In genomic region chr13:83718431-83719410, GRCm38 (mm10) we compare ENCODE assay signal across 8 mouse cellular contexts.
DNase-seq lines count a peak whose midpoint lies in the region; ATAC-seq lines count a peak whose summit lies in the region.
"Had no signal": no experiment of that assay in that cellular context is flagged by ENCODE, and none has a peak within 500 bp of the region (broad histone marks: within the 10 kb centered on the region; RNA-seq: fewer than 3 reads in every experiment).

No protein-coding gene starts in this region.

- H3K27ac ChIP-seq in hindbrain, embryonic 16.5 days (ENCODE audit: low read depth, low read length): peak overlapping the region; percentile 99
- H3K27ac ChIP-seq in neural tube, embryonic 12.5 days: peak overlapping the region; percentile 85

- no peaks in the 10 kb centered on the region for H3K9me3 ChIP-seq in hindbrain, embryonic 16.5 days (ENCODE audit: control insufficient read depth, low read length)
- H3K9me3 ChIP-seq in neural tube, embryonic 12.5 days: no peaks in the 10 kb centered on the region

- H3K36me3 ChIP-seq in hindbrain, embryonic 16.5 days (ENCODE audit: control insufficient read depth, insufficient read depth, low read length): no peaks in the 10 kb centered on the region
- H3K36me3 ChIP-seq in neural tube, embryonic 12.5 days: no peaks in the 10 kb centered on the region

- 11% methylated on average over 10 of the region's 10 CpGs for WGBS in hindbrain, embryonic 16.5 days
- WGBS in neural tube, embryonic 12.5 days: 3% methylated on average over 10 of the region's 10 CpGs

- H3K4me3 ChIP-seq in hindbrain, embryonic 16.5 days (ENCODE audit: low read length): peak overlapping the region; percentile 42
- peak overlapping the region; percentile 67 for H3K4me3 ChIP-seq in neural tube, embryonic 12.5 days

- no peaks in the 10 kb centered on the region for H3K27me3 ChIP-seq in hindbrain, embryonic 16.5 days (replicated peaks; ENCODE audit: control insufficient read depth, insufficient read depth, low read length)
- peaks cover 14% of the 10 kb centered on the region for H3K27me3 ChIP-seq in neural tube, embryonic 12.5 days (replicated peaks)

- DNase-seq in cerebellum, adult 8-10 months: peak; percentile 54
- DNase-seq in embryo, embryonic 10 days (ENCODE audit: low spot score): peak; percentile 39
- DNase-seq in kidney, postnatal 10 days: no peak
- DNase-seq in thymus, postnatal 14 days: no peak
- DNase-seq: lung, postnatal 36 days had no signal

- peak overlapping the region; percentile 66 for H3K9ac ChIP-seq in hindbrain, embryonic 16.5 days (ENCODE audit: low read depth, low read length)
- peak overlapping the region; percentile 100 for H3K9ac ChIP-seq in neural tube, embryonic 12.5 days

- no peak for ATAC-seq in hindbrain, embryonic 16.5 days
- no peak for ATAC-seq in neural tube, embryonic 12.5 days (ENCODE audit: low FRiP score, low read depth)
- no peak for ATAC-seq in granulocyte monocyte progenitor cell, adult 5-6 weeks (replicated peaks; ENCODE audit: poor library complexity, severe bottlenecking)

- peaks cover 2% of the 10 kb centered on the region; the same call in 1 of the 2 replicates for H3K4me1 ChIP-seq in hindbrain, embryonic 16.5 days (ENCODE audit: control insufficient read depth, insufficient read depth, low read depth, low read length)
- peaks cover 1% of the 10 kb centered on the region; the same call in 1 of the 2 replicates for H3K4me1 ChIP-seq in neural tube, embryonic 12.5 days

- H3K4me2 ChIP-seq in hindbrain, embryonic 16.5 days (ENCODE audit: low read length): peak overlapping the region; percentile 75
- H3K4me2 ChIP-seq in neural tube, embryonic 12.5 days (replicated peaks): peak overlapping the region; percentile 72

Comparison
In these comparisons a context has a peak if more than half of its experiments do, and no peak if none do; other contexts are left out.
1. DNase-seq: peak in cerebellum, adult 8-10 months (single experiment) and embryo, embryonic 10 days (single experiment); none in kidney, postnatal 10 days (single experiment) and thymus, postnatal 14 days (single experiment).